Comparison of ENCODE assay signal across 20 mouse cellular contexts in genomic region chr1:12583012-12583411, GRCm38 (mm10).
A peak's percentile ranks its signal among the peaks of the same experiment; 100 is the strongest.
DNase-seq lines count a peak whose midpoint lies in the region; ATAC-seq and TF ChIP-seq lines count a peak whose summit lies in the region.
"Had no signal": no experiment of that assay in that cellular context is flagged by ENCODE, and none has a peak within 500 bp of the region (broad histone marks: within the 10 kb centered on the region; RNA-seq: fewer than 3 reads in every experiment).

No protein-coding gene starts in this region.

- H3K4me1 ChIP-seq in heart, adult 2 months (ENCODE audit: control insufficient read depth, insufficient read depth, low read length): no peaks in the 10 kb centered on the region
- H3K4me1 ChIP-seq in kidney, embryonic 15.5 days: no peaks in the 10 kb centered on the region
- H3K4me1 ChIP-seq: embryonic facial prominence, embryonic 13.5 days; embryonic facial prominence, embryonic 15.5 days; forebrain, embryonic 12.5 days had no signal

- DNase-seq in heart, adult 11 months: peak; percentile 66
- DNase-seq in heart, adult 2 months: no peak
- no peak for DNase-seq in kidney, adult 11 months
- DNase-seq: adrenal gland, adult 2 months; adrenal gland, postnatal 10 days; adrenal gland, postnatal 25 days; cerebellum, adult 11 months; cerebellum, adult 18-20 months; cerebellum, adult 8-10 months; cerebellum, adult 9-11 months; cerebellum, postnatal 14 days; cerebellum, postnatal 36 days had no signal

- no peak for TF ChIP-seq POLR2A in heart, adult 2 months (IDR thresholded peaks at IDR 0.05; ENCODE audit: insufficient read depth, low read depth, low read length)

- ATAC-seq in kidney, embryonic 15.5 days (replicated peaks; ENCODE audit: low FRiP score): peak; percentile 55; the same call in 1 of the 2 replicates
- ATAC-seq: forebrain, embryonic 14.5 days; forebrain, embryonic 16.5 days had no signal

- H3K27me3 ChIP-seq in heart, adult 2 months (ENCODE audit: control insufficient read depth, insufficient read depth, low read length): no peaks in the 10 kb centered on the region
- H3K27me3 ChIP-seq in kidney, embryonic 15.5 days: no peaks in the 10 kb centered on the region
- H3K27me3 ChIP-seq: embryonic facial prominence, embryonic 13.5 days; embryonic facial prominence, embryonic 15.5 days; forebrain, embryonic 12.5 days had no signal

- no peak overlapping the region for H3K4me2 ChIP-seq in kidney, embryonic 15.5 days
- H3K4me2 ChIP-seq: embryonic facial prominence, embryonic 13.5 days; embryonic facial prominence, embryonic 15.5 days; forebrain, embryonic 12.5 days had no signal

- intact Hi-C loops in heart, adult 2 months (cut with DNase I): no loop called here

- TF ChIP-seq EP300 in heart, adult 2 months (IDR thresholded peaks at IDR 0.05; ENCODE audit: insufficient read depth, low read depth, low read length): no peak

- no peak overlapping the region for H3K9ac ChIP-seq in heart, adult 2 months (ENCODE audit: low read depth, low read length)
- H3K9ac ChIP-seq in kidney, embryonic 15.5 days: no peak overlapping the region
- H3K9ac ChIP-seq: embryonic facial prominence, embryonic 13.5 days; embryonic facial prominence, embryonic 15.5 days; forebrain, embryonic 12.5 days had no signal

- no peak overlapping the region for H3K4me3 ChIP-seq in heart, adult 2 months
- no peak overlapping the region for H3K4me3 ChIP-seq in kidney, embryonic 15.5 days (replicated peaks)
- H3K4me3 ChIP-seq: embryonic facial prominence, embryonic 13.5 days; embryonic facial prominence, embryonic 15.5 days; erythroblast, embryonic 14.5 days; forebrain, embryonic 10.5 days; forebrain, embryonic 12.5 days had no signal

- WGBS in heart, adult 2 months: 75% methylated on average over 3 of the region's 3 CpGs
- WGBS in kidney, embryonic 15.5 days: 46% methylated on average over 3 of the region's 3 CpGs

- H3K36me3 ChIP-seq in heart, adult 2 months (ENCODE audit: control insufficient read depth, insufficient read depth, low read length): no peaks in the 10 kb centered on the region
- H3K36me3 ChIP-seq in kidney, embryonic 15.5 days: no peaks in the 10 kb centered on the region
- H3K36me3 ChIP-seq: embryonic facial prominence, embryonic 13.5 days; embryonic facial prominence, embryonic 15.5 days; forebrain, embryonic 10.5 days; forebrain, embryonic 12.5 days had no signal

- H3K9me3 ChIP-seq in kidney, embryonic 15.5 days (replicated peaks): no peaks in the 10 kb centered on the region
- H3K9me3 ChIP-seq: embryonic facial prominence, embryonic 13.5 days; embryonic facial prominence, embryonic 15.5 days; forebrain, embryonic 10.5 days; forebrain, embryonic 12.5 days had no signal

- H3K79me2 ChIP-seq in heart, adult 2 months (replicated peaks; ENCODE audit: control insufficient read depth, insufficient read depth, low read length): no peaks in the 10 kb centered on the region

- no peak for TF ChIP-seq CTCF in heart, adult 2 months (IDR thresholded peaks at IDR 0.05)

- no peak overlapping the region for H3K27ac ChIP-seq in heart, adult 2 months
- H3K27ac ChIP-seq in kidney, embryonic 15.5 days: no peak overlapping the region
- H3K27ac ChIP-seq: embryonic facial prominence, embryonic 13.5 days; embryonic facial prominence, embryonic 15.5 days; forebrain, embryonic 10.5 days; forebrain, embryonic 12.5 days had no signal
